Mouse (Mus musculus): ENCODE results near the gene Fam124b. TPM values are rescaled to one million over a fixed set of nuclear protein-coding genes. Genes with fewer than 3 reads are reported as not detected.

Fam124b gene
- polyA plus RNA-seq (2015; fragmentation: Nextera tagmentation; extraction: Ambion mirVana) = 0.14 and 0.39 TPM in 2 replicates

DNA sequence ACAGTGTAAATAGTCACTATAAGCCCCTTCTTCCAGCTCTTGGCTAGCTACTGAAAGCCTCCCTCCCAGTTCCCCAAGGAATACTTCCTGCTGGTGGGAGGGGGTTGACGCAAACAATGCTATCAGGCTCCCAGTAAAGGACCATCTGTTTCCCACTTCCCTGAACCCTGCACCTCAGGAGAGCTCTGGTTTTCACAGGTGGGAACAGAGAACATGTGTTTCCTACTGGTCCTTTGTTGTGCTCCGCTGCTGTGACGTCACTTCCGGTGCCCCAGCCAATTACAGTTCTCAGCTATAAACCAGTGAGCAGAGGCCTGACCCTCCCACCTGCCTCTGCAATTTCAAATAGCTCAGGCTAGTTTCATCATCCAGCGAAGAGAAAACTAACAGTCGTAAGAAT is at the start of gene Fam124b:
Gene Fam124b (minus strand): TSS at position 206 of the 400 bp plus-strand sequence.

Other genes starting within 250 kb of the Fam124b start
- gene Cul3, start 122.0 kb upstream of the Fam124b start, polyA plus RNA-seq (2015; fragmentation: Nextera tagmentation; extraction: Ambion mirVana) = 18.0 and 22.0 TPM in 2 replicates
- not detected in 2 replicates for gene Gm45261, start 243.0 kb upstream of the Fam124b start, polyA plus RNA-seq (2015; fragmentation: Nextera tagmentation; extraction: Ambion mirVana)